Mouse (Mus musculus) liver, embryonic 14.5 days (tissue): ENCODE results near the gene Rnase2b.

ENCODE experiments used
- CTCF ChIP-seq: IDR thresholded peaks from 2 replicates; pipeline ENCODE4 v1.5.1; 2016; ENCODE audit warnings: antibody characterized with exemption, low read depth, control low read depth
- EP300 ChIP-seq: IDR thresholded peaks from 2 replicates; pipeline ENCODE4 v1.6.1; 2016; ENCODE audit warnings: antibody characterized with exemption, low read depth

DNA sequence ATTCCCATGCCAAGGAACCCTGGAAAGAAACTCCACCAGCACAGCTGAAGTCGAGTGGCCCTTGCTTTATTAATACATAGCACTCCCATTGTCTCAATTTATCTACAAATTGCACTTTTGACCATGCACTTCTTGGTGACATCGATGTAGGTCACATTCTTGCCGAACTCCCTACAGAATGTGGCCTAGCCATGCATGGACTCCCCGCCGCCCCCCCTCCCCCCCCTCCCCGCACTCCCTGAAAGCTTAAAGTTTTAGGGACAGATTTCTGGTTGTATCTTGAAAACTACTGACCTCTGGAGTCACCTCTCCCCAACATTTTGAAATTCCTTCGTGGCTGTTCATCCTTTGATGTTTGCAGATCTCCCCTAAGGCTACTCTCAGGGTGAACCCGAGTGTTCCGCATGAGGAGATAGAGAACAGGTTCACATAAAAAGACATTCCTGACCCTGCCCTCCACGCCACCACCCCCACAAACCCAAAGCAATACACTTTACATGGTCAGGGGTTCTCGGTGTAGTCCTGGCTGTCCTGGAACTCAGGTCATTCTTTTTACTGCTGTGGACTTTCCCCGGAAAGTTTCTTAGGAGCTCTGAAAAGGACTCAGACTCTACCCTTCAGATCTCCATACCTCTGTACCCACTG lies 48.0 kb upstream of the Rnase2b start, which contains the start of gene Eddm3b:
- TF ChIP-seq CTCF, result no peak
- TF ChIP-seq EP300, result no peak
